Comparison of ENCODE assay signal across 32 mouse cellular contexts in genomic region chr2:124732593-124732992, GRCm38 (mm10).
A peak's percentile ranks its signal among the peaks of the same experiment; 100 is the strongest.
DNase-seq lines count a peak whose midpoint lies in the region; ATAC-seq and TF ChIP-seq lines count a peak whose summit lies in the region.
"Had no signal": no experiment of that assay in that cellular context is flagged by ENCODE, and none has a peak within 500 bp of the region (broad histone marks: within the 10 kb centered on the region; RNA-seq: fewer than 3 reads in every experiment).

No protein-coding gene starts in this region.

- no peaks in the 10 kb centered on the region for H3K27me3 ChIP-seq in midbrain, postnatal 0 days (ENCODE audit: insufficient read depth, low read length)
- H3K27me3 ChIP-seq: embryonic facial prominence, embryonic 13.5 days; forebrain, embryonic 15.5 days; heart, embryonic 13.5 days; hindbrain, embryonic 15.5 days; limb, embryonic 15.5 days; midbrain, embryonic 12.5 days; neural tube, embryonic 15.5 days had no signal

- H3K9ac ChIP-seq in midbrain, postnatal 0 days (replicated peaks; ENCODE audit: low read length, poor library complexity, severe bottlenecking), result no peak overlapping the region
- H3K9ac ChIP-seq: embryonic facial prominence, embryonic 13.5 days; forebrain, embryonic 15.5 days; heart, embryonic 13.5 days; hindbrain, embryonic 15.5 days; limb, embryonic 15.5 days; liver, embryonic 14.5 days; midbrain, embryonic 12.5 days; neural tube, embryonic 15.5 days had no signal

- no peak for TF ChIP-seq CTCF in midbrain, postnatal 0 days (IDR thresholded peaks at IDR 0.05)

- H3K9me3 ChIP-seq in midbrain, postnatal 0 days (ENCODE audit: low read length), result no peaks in the 10 kb centered on the region
- H3K9me3 ChIP-seq: embryonic facial prominence, embryonic 13.5 days; forebrain, embryonic 10.5 days; forebrain, embryonic 15.5 days; hindbrain, embryonic 10.5 days; hindbrain, embryonic 15.5 days; limb, embryonic 10.5 days; limb, embryonic 15.5 days; megakaryocyte, embryonic 14.5 days; midbrain, embryonic 12.5 days; neural tube, embryonic 15.5 days had no signal

- 80% methylated on average over 2 of the region's 2 CpGs for WGBS in midbrain, postnatal 0 days

- H3K27ac ChIP-seq in midbrain, postnatal 0 days (ENCODE audit: low read depth, low read length), result no peak overlapping the region
- H3K27ac ChIP-seq: embryonic facial prominence, embryonic 13.5 days; forebrain, embryonic 10.5 days; forebrain, embryonic 15.5 days; heart, adult 2 months; heart, embryonic 13.5 days; hindbrain, embryonic 10.5 days; hindbrain, embryonic 15.5 days; limb, embryonic 10.5 days; limb, embryonic 15.5 days; liver, embryonic 14.5 days; midbrain, embryonic 12.5 days; neural tube, embryonic 15.5 days had no signal

- DNase-seq in cerebellum, postnatal 36 days, result no peak
- DNase-seq in midbrain, postnatal 0 days (ENCODE audit: low spot score), result no peak
- no peak for DNase-seq in urinary bladder, postnatal 14 days (ENCODE audit: low spot score)
- no peak for DNase-seq in right cerebral cortex, adult 2 months (ENCODE audit: low spot score in 2 of 2)
- DNase-seq: adrenal gland, adult 8-10 months; B cell, adult 2 months; cerebellum, adult 9-10 months; gastrocnemius, postnatal 25 days; heart, adult 2 months; heart, postnatal 10 days; kidney, adult 8-10 months; kidney, postnatal 10 days; layer of hippocampus, adult 9-11 months; lung, adult 2 months; spleen, adult 18-20 months; thymus, adult 2 months had no signal

- H3K4me3 ChIP-seq in midbrain, postnatal 0 days (ENCODE audit: low read depth, low read length), result no peak overlapping the region
- H3K4me3 ChIP-seq: embryonic facial prominence, embryonic 13.5 days; forebrain, embryonic 10.5 days; forebrain, embryonic 15.5 days; heart, adult 2 months; heart, embryonic 13.5 days; hindbrain, embryonic 10.5 days; hindbrain, embryonic 15.5 days; limb, embryonic 10.5 days; limb, embryonic 15.5 days; megakaryocyte, embryonic 14.5 days; midbrain, embryonic 12.5 days; neural tube, embryonic 15.5 days had no signal

- no peaks in the 10 kb centered on the region for H3K4me1 ChIP-seq in midbrain, postnatal 0 days (ENCODE audit: insufficient read depth, low read length)
- H3K4me1 ChIP-seq: embryonic facial prominence, embryonic 13.5 days; forebrain, embryonic 10.5 days; forebrain, embryonic 15.5 days; heart, embryonic 13.5 days; hindbrain, embryonic 10.5 days; hindbrain, embryonic 15.5 days; limb, embryonic 10.5 days; limb, embryonic 15.5 days; midbrain, embryonic 12.5 days; neural tube, embryonic 15.5 days had no signal

- peak; percentile 86 for ATAC-seq in CD4-positive, CD25-positive, alpha-beta regulatory T cell, adult 4 months
- peak; percentile 88 for ATAC-seq in granulocyte monocyte progenitor cell, adult 5-6 weeks (replicated peaks; ENCODE audit: poor library complexity, severe bottlenecking)
- peak; percentile 99 for ATAC-seq in megakaryocyte progenitor cell, adult 5-6 weeks (replicated peaks; ENCODE audit: poor library complexity)
- no peak for ATAC-seq in midbrain, postnatal 0 days (ENCODE audit: low FRiP score)
- ATAC-seq: forebrain, embryonic 15.5 days; intestine, embryonic 16.5 days had no signal

- H3K4me2 ChIP-seq in midbrain, postnatal 0 days (ENCODE audit: low read depth, low read length, poor library complexity, severe bottlenecking), result no peak overlapping the region
- H3K4me2 ChIP-seq: embryonic facial prominence, embryonic 13.5 days; forebrain, embryonic 15.5 days; heart, embryonic 13.5 days; hindbrain, embryonic 15.5 days; limb, embryonic 15.5 days; midbrain, embryonic 12.5 days; neural tube, embryonic 15.5 days had no signal

- H3K36me3 ChIP-seq in midbrain, postnatal 0 days (ENCODE audit: insufficient read depth, low read length), result no peaks in the 10 kb centered on the region
- H3K36me3 ChIP-seq: embryonic facial prominence, embryonic 13.5 days; forebrain, embryonic 10.5 days; forebrain, embryonic 15.5 days; heart, embryonic 13.5 days; hindbrain, embryonic 10.5 days; hindbrain, embryonic 15.5 days; limb, embryonic 10.5 days; limb, embryonic 15.5 days; midbrain, embryonic 12.5 days; neural tube, embryonic 15.5 days had no signal
